Mouse (Mus musculus): ENCODE measurements at regions not wholly inside any gene's neighbourhood (a gene's known extent, or its start where the extent isn't known, plus 50 kb on each side); places are given as distances from the start of the nearest gene placed in this dataset.

- TF ChIP-seq POLR2A (IDR thresholded peaks at IDR 0.05; ENCODE audit: insufficient read depth, low read depth, low read length) (no peak), CTCF (IDR thresholded peaks at IDR 0.05; ENCODE audit: insufficient read depth, low read depth, low read length) (no peak)
Measured at GRCm38 (mm10) chr19:15158653-15159052, 560.8 kb upstream of the Tle4 start.
